Mouse (Mus musculus): ENCODE data around the gene Prpf3.

- TF ChIP-seq CTCF (IDR thresholded peaks at IDR 0.05; ENCODE audit: low read depth, low read length) (peak; percentile 8), EP300 (IDR thresholded peaks at IDR 0.05; ENCODE audit: insufficient read depth, low read depth, low read length) (no peak), POLR2A (IDR thresholded peaks at IDR 0.05; ENCODE audit: insufficient read depth, low read length) (no peak)
Measured at GRCm38 (mm10) chr3:95861796-95862195, 6.1 kb upstream of the Prpf3 start.

All from ES-Bruce4 (cell line).